Mouse (Mus musculus) cerebellum, postnatal 25 days (tissue): Measurements from ENCODE around the gene Gla.

Experiments
- DNase-seq, 2 experiments: peaks; one replicate each; pipeline ENCODE4 v3.0.0; 2021; ENCODE audit warnings: mixed read lengths in 2 of 2

Gene Gla

DNA sequence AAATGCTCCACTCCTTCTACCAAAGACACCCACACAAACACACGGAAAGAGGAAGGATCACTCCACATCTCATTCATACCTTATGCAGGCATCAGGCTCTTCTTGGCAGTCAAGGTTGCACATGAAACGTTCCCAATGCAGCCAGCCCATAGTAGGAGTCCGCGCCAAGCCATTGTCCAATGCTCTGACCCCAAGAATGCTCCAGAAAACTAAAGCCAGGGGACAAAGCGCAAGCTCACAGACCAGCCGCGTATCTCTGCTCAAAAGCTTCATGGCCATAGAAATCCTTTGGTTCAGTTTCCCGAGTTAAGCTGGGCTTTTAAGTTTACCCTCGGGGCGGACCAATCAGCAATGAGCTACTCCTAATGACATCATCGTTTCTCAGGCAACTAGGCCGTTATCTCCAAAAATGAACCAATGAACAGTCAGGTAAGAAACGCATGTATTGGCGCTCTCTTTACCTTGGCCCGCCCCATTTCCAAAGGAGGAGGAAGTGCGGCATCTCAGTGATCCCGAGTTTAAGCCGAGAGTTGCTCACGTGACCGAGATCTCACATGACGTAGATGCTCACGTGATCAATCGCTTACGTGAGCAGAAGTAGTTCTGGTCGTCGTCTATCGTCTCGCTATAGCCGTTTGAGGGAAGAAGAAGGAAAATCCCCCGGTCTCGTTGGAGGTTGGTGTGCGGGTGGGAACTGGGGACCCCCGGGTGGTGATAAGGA is at the start of gene Gla, which contains the start of gene Hnrnph2:
Gene Gla, minus strand, starts transcription at position 467 of the 721 bp plus-strand sequence.
Gene Hnrnph2, plus strand, starts transcription at position 521 of the 721 bp plus-strand sequence.
- peak; percentile 86 to 89 for DNase-seq

DNA sequence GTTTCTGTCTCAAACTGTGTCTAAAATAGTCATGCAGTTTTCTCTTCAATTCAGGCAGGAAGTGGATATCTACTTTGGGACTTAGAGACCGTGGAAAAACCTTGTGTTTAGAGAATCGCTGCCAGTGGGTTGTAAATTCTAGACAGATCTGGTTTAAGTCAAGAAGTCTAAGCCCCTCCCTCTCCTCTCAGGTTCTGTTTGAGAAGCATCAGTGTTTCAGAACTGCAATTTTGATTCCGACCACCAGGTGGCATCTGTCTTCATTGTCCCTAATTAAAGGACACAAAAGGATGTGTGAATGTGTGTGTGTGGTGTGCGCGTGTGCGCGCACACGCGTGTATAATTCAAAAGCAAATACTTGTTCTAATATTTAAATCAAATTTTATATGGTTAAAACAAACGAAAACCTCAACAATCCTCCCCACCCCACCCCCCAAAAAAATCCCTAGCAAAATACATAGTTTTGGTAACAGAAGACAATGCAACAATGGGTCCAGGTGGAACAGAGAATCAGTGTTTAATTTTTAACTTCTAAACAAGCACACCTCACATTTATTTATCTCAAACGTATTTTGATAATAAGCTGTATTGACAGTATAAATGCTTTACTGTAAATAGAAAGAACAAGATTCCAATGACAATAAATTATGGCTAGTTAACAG is 47.2 kb upstream of the Gla start:
- peak; percentile 70 to 85 for DNase-seq

GRCm38 (mm10) chrX:134647421-134647820 is 46.5 kb upstream of the Gla start:
- no peak for DNase-seq

- no peak for DNase-seq
Measured at GRCm38 (mm10) chrX:134646338-134646737, 45.4 kb upstream of the Gla start.

- DNase-seq: no peak
Measured at GRCm38 (mm10) chrX:134641000-134641760, 40.3 kb upstream of the Gla start.

- no peak for DNase-seq
Measured at GRCm38 (mm10) chrX:134635860-134636259, 34.9 kb upstream of the Gla start.

GRCm38 (mm10) chrX:134635111-134635510 is 34.2 kb upstream of the Gla start:
- no peak for DNase-seq

DNA sequence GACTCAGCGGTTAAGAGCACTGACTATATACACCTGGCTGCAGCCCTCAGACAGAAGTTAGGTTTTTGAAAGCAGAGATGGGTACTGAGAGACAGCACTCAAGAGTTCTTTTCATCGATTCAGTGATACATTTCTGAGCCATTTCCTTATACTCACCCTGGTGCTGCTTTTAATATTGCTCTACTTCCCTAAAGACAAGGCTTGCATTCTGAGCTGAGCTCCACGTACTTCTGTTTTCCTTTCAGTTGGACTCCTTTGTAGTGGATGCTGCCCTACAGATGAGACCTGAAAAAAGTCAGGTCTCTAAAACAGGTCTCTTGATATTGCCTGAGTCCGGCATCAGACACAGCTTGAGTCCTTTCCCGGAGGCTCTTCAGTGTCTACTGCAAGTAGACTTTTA is 31.8 kb upstream of the Gla start:
- DNase-seq: no peak

DNA sequence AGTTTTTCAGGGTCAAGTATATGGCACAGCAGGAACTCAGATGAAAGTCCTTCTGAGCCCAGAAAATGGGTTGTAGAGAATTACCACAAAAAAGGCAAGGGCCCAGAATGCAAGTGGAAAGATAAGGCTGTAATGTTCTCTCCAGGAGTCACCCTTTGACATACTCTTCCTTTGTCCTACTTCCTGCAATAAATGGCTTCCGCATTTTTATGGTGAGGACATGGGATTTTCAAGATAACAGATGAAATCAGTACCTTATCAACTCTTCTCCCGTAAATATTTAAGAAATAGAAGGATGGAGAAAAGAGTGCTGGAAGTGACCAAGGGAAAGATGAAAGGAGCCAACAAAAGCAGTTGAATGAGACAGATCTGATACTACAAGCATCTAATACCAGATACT is 27.3 kb upstream of the Gla start:
- DNase-seq: no peak

GRCm38 (mm10) chrX:134623350-134623749 is 22.4 kb upstream of the Gla start:
- DNase-seq: no peak

GRCm38 (mm10) chrX:134621685-134622084 is 20.8 kb upstream of the Gla start:
- no peak for DNase-seq

- no peak for DNase-seq
Measured at GRCm38 (mm10) chrX:134620254-134620865, 19.4 kb upstream of the Gla start.

DNA sequence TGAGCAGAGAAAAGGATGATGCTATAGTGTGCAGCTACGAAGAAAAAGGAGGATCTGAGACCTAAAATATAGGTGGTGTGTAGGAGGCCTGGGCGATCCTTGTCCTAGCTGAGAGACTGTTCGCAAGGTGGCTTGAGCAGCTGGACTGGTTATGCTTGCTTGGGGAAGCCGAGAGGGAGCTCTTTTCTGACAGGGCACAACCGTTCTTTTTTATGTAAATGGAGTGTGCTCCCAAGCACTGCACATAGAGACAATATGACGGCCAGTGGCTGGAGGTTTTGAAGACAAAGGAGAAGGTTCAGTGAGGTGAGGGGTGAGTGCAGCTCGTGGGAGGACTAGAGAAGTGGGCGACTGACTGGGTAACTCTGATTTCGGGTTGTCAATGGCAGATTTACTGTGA is 18.8 kb upstream of the Gla start:
- DNase-seq: no peak

- peak in 1 of 2 experiments; percentile 18 for DNase-seq
Measured at GRCm38 (mm10) chrX:134614306-134614705, 13.4 kb upstream of the Gla start.

- peak; percentile 55 to 56 for DNase-seq
Measured at GRCm38 (mm10) chrX:134612285-134612959, 11.5 kb upstream of the Gla start.

- no peak for DNase-seq
Measured at GRCm38 (mm10) chrX:134610984-134611383, 10.1 kb upstream of the Gla start.

DNA sequence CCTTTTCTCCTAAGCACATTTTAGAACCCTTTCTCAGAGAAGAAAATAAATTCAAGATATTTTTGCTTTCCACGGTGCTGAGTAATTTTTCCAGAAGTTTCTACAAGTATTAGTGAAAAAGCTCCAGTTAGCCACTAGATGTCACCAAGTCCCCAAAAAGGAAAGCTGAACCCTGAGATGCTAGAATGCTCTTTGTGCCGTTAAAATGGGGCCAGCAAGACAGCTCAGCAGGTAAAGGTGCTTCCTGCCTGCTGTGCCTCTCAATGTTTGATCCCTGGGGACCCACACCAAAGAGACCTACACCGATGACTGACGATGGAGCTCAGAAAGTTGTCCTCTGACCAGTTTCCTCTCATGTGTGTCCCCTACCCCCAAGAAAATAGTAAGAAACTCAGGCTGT is 8.5 kb upstream of the Gla start:
- DNase-seq: peak in 1 of 2 experiments; percentile 24

- no peak for DNase-seq
Measured at GRCm38 (mm10) chrX:134601380-134602120, 625 bp upstream of the Gla start.

- DNase-seq: no peak
Measured at GRCm38 (mm10) chrX:134599922-134600565, 881 bp downstream of the Gla start.

DNA sequence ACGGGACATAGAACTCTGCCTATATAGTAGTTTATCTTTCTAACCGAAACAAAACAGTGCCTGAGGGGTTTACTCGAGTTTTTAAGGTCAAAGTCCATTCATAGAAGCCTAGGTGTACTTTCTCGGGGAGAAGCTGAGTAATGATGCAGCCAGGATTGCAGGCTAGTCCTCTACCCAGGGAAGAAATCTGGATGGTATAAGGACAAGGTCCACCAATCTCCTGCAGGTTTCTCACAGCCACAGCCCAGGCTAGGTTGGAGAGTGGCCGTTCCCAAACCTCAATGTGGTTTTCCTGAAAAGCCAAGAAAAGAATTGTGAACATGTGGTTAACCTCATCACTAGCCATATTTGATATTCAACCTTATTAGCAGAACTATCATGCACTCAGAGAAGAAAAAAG is 11.1 kb downstream of the Gla start:
- DNase-seq: no peak

- DNase-seq: no peak
Measured at GRCm38 (mm10) chrX:134588997-134589396, 11.9 kb downstream of the Gla start.
